Mouse (Mus musculus) cerebellum, postnatal 14 days (tissue): ENCODE data around the gene Cep63.
A peak's percentile ranks its signal among the peaks of the same experiment; 100 is the strongest.

Source experiments
- DNase-seq, 2 experiments: peaks; one replicate each; pipeline ENCODE4 v3.0.0; 2021; ENCODE audit warnings: mixed read lengths in 2 of 2

The Cep63 gene

DNA sequence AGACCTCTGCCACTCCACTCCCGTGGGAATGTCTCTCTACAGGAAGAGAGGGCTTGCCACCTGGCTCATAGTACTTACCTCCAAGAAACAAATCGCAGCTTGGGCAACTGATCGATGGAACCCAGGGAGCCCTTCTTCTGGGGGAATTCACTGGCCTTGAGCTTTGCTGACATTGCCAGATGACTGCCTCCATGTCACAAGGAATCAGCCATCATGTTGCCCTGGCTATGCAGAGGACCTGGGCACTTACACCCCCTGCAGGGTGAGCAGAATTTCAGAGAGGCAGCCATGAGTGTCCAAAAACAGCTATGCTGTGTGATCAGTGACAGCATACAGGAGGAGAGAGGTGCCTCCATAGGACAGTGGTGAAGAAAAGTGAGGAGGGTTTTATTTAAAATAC is 72.6 kb downstream of the Cep63 start:
- DNase-seq: peak; percentile 75

DNA sequence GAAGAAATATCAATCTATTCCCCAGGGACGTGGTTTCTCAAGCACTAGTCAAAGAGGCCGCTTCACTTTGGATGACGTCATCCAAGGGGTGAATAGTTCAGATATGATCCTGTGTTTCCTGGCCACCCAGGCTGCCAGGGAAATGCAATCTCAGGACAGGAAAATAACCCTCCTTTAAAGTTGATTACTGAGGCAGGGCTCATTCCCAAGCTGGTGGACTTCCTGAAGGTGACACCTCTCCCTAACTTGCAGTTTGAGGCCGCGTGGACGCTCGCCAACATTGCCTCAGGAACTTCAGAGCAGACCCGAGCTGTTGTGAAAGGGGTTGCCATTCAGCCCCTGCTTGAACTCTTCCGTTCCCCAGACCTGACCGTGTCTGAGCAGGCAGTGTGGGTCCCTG is 74.6 kb downstream of the Cep63 start:
- DNase-seq: no peak

DNA sequence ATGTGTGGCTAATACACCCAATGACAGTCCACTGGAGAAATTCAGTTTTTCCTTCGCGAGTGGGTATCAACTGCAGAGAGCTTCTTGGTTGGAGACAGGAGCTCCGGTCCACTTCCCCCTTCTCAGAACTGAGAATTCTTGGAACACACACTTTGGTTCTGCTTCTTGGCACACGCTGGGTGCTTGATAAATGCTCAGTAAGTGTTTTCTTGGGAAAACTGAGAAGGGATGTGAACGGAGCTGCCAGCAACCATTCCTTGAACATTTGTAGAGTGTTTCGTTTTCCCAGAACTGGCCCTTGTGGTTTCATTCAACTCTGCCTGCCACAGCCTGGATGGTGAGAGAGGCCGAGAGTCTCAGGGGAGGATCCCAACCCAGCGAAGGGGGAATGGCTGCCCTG is 77.1 kb downstream of the Cep63 start:
- DNase-seq: no peak

DNA sequence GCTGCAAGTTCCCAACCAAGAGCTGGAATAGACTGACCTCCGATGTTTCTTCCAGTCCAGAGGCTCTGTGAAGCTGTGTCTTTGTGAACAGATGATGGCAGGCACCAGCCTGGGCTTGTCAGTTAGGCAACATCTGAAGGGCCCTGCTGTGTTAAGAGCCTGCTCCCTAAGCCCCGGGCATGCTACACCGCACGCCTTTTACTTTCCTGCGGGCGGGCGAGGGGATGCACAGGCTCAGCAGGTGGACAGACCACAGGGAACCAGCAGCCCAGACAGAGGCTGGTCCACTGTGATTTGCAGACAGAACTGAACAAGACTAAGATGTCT is 79.3 kb downstream of the Cep63 start:
- DNase-seq: no peak

DNA sequence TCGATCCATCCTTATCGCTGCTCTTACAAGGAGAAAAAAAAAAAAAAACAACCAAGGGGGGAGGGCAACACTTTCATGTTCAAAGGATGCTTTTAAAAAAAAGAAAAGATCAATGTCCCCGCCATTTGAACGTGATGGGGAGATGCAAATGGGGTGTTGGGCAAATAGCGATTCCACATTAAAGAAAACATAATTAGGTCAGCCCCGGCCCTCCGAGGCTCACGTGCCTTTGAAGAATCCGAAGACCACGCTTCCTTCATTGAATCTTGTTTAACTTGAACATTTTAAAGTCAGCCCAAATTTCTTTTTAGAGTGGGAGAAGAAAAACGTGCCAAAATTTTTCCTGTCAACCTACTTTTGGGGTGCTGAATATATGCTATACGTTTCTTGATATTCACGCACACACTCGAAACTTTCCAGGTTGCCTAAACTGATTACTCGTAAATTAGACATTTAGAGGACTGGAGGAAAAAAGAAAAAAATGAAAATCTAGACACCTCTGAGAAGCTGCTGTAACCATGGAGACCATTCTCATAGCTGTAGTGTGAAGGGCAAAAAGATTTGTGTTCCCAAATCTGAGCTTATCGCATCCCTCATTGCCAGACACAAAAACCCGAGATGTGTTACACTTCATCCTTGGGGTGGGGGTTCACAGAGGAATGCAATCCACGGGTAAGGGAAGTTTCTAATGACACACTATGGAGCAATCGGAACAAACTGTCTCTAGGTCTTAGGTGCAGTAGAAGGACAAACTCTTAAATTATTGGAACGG is 79.9 kb downstream of the Cep63 start:
- no peak for DNase-seq

DNA sequence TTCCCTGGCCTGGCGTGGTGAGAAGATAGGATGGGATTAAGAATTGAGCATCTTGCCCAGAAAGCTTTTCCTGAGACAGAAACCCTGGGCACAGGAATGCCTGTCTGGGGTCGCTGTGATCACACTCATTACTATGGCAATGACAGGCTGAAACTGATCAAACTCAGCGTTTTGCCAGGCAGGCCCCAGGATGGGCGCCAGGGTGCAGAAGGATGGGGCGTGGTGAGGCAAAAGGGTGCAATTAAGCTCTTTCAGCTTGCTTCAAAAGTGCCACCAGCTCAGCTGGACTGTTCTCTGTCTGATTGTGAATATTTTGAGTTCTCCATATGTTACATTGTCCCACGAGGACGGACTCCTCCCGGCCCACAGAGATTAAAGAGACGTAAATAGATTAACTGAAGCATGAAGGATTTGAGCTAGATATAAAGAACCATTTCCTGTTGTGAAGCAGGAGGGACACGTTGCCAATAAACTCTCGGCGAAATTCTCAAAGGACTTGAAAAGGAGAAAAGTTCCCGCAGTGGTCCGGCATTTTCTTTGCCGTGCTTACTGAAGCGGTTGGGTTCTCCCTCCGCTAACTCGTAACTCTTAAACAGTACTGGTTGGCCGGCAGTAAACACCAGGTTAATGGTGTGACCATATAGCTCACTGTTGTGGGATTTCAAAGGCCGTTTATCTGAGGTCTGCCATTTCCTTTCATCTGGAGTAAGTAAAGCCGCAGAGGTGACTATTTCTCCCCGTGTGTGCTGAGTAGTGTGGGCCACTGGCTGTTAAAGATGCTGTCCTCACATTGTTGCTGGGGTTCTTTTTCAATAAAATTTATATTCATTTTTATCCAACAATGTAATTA is 80.7 kb downstream of the Cep63 start:
- peak in 1 of 2 experiments; percentile 45 for DNase-seq

DNA sequence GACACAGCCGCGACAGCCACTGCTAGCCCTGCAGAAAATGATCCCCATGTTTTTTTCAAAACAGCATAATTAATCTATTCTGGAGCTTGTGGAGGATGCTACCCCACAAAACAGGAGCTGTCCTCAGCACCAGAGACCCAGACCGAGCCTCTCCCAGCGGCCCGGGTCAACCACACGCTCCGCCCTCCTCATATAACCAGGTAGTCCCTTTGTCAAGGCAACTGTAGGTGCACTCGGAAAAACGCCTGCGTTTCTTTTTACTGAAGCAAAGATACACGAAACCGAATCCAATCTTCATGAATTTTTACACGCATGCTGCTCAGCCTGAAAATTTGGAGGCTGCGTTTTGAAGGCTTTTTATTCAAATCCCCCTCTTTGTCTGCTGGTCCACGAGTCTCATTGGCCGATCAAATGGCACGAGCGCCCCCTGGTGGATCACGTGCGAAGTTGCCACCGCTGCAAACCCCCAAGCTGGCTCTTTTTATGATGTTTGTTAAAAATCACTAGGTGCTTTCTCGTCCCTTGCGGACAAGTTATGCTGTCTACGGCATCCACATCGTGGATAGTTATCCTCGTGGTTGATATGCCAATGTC is 81.5 kb downstream of the Cep63 start:
- peak; percentile 95 to 96 for DNase-seq

DNA sequence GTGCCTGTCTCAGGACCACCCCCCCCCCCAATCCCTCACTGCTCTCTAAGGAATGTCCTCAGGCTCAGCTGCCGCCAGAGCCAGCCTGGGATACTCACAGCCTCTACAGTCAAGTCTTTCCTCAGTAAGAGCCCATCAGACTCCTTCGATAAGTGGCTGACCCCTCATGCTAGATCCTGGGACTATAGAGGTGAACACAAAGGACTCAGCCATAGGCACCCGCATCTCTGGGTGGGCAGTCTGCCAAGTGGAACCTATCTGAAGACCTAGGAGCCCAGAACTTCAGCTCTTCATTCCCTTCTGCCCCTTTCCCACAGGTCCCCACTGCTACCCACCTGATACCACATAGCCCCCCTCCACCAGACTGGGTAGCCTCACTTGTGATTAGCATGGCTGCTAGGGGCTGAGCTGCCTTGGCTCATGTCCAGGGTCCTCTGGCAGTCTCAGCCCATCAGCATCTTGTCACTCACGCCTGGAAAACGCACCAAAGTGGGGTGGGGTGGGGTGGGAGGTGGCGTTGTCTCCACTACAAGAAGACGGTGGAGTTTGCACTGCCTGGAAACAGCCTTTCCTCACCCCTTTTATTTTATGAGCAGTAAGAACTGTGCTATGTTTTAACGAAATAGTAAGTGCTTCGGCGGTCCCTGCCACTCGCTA is 82.1 kb downstream of the Cep63 start:
- peak; percentile 69 to 78 for DNase-seq

DNA sequence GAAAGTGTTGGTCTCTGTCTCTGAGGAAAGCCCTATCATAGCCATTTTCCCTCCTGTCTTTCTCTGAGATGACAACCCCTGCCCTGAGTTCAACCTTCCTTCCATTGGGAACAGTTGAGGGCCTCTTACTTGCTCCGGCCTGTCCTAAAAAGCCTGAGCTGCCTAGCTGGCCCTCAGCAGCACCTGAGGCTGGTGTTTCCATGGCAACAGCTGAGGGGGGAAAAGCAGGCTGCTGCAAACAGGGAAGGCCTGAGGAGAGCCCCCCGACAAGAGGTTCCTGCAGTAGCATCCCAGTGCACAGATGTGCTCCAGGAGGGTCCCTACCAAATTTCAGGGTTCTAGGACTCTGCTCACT is 82.6 kb downstream of the Cep63 start:
- DNase-seq: no peak

DNA sequence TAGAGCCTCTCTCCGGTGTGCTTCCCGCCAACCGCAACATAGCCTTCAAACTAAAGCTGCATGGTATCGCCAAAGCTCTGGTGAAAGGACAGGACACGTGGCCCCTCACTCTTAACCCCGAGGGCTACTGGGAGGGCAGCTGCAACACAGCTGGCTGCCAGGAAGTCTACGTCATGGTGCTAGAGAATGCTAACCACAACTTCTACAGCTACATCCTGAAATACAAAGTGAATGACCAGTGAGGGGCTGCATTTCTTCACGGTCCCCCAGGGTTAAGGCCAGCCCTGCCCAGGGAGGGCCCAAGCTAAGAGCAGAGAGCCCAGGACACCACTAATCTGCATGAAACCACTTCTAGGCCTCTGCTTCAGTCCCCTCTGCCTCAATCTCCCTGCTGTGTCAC is 83.8 kb downstream of the Cep63 start:
- DNase-seq: no peak

DNA sequence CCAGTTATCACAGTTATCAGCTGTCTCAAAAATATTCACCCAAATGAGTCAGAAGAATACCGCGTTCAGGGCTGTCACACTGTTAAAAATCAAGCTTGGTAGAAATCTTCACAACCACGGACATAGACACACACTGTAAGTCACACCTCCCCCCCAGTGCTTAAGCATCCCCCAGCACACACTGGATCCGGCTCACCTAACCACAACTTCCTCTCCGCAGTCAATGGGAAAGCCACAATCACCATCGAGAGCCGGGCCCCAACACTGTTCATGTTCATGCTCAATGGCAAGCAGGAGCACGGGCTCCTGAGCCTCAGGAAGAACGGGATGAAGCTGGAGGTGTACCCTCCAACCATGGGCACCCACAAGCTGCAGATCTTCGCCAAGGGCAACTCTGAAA is 84.7 kb downstream of the Cep63 start:
- DNase-seq: no peak

DNA sequence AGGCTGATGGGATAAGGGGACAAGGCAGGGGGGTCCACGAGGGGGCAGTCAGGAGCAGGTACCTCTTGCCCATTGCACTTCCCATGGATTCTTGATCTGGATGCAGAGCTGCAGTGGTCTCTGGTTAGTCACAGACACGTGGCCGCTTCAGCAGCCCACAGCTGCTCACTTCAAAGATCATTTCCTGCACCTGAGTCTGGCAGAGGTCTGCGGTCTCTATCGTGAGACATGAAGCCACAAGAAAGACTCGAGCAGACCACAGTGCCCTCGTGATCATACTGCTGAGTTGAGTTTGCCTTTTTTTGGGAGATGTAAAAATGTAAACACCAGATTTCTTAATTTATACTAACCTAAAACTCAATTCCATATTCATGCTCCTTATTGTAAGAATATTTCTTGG is 86.6 kb downstream of the Cep63 start:
- no peak for DNase-seq

DNA sequence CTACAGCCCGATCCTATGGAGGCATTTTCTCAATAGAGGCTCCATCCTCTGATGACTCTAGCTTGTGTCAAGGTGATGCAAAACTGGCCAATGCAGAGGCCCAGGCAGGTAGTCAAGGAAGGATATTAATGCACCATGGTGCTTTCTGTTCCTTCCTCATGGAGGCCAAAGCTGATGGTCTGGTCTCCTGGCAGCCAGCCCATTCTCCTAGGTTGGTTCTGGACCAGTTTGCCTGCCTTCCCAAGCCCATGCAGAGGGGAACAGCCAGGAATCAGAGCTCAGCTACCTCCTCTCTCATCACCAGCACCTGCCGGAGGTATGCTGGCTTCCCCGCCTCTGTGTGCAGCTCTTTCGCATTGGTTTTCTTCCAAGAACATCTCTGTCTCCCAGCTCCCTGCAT is 89.4 kb downstream of the Cep63 start:
- DNase-seq: peak; percentile 56 to 59
